Mouse (Mus musculus) midbrain, embryonic 11.5 days (tissue): ENCODE measurements around the gene Il34. TPM values are rescaled to one million over a fixed set of nuclear protein-coding genes. Genes with fewer than 3 reads are reported as not detected.

ENCODE experiments used
- ATAC-seq: fragments of 200-750 bp; cut with Nextera tagmentation; 2 replicates; pipeline ENCODE4 v1.8.0; 2017; ENCODE audit warnings: moderate TSS enrichment, moderate library complexity; ENCODE audit not compliant: low FRiP score
- DNase-seq: peaks from one replicate; pipeline ENCODE4 v3.0.0; 2015; ENCODE audit warnings: low spot score; ENCODE audit errors: missing footprints
- H3K27ac ChIP-seq: fragments of 300-500 bp; sonication (generic); 2 replicates; pipeline ENCODE4 v1.5.1; 2014; ENCODE audit warnings: low read depth, low read length
- H3K27me3 ChIP-seq: fragments of 300-500 bp; sonication (generic); 2 replicates; pipeline ENCODE4 v1.6.1; 2014; ENCODE audit warnings: mild to moderate bottlenecking, low read length, moderate library complexity, mixed read lengths; ENCODE audit not compliant: control insufficient read depth, insufficient read depth
- H3K36me3 ChIP-seq: fragments of 300-500 bp; sonication (generic); 2 replicates; pipeline ENCODE4 v1.6.1; 2014; ENCODE audit warnings: mild to moderate bottlenecking, low read length, moderate library complexity, mixed read lengths; ENCODE audit not compliant: control insufficient read depth, insufficient read depth
- H3K4me1 ChIP-seq: fragments of 300-500 bp; sonication (generic); 2 replicates; pipeline ENCODE4 v1.6.1; 2014; ENCODE audit warnings: low read length; ENCODE audit not compliant: control insufficient read depth, insufficient read depth
- H3K4me2 ChIP-seq: fragments of 300-500 bp; sonication (generic); 2 replicates; pipeline ENCODE4 v1.6.1; 2014; ENCODE audit warnings: mild to moderate bottlenecking, moderate library complexity
- H3K4me3 ChIP-seq: fragments of 300-500 bp; sonication (generic); 2 replicates; pipeline ENCODE4 v1.5.1; 2014; ENCODE audit warnings: low read depth, low read length
- H3K9ac ChIP-seq: fragments of 300-500 bp; sonication (generic); 2 replicates; pipeline ENCODE4 v1.6.1; 2014; ENCODE audit warnings: low read length
- H3K9me3 ChIP-seq: fragments of 300-500 bp; sonication (generic); 2 replicates; pipeline ENCODE4 v1.6.1; 2016; ENCODE audit warnings: low read length; ENCODE audit not compliant: control insufficient read depth
- whole genome bisulfite sequencing: fragments of 180-500 bp; shearing (Covaris S2); extraction: QIAGEN DNeasy Blood & Tissue Kit; methylation state at CpG from one replicate; pipeline ENCODE4 v1.1.7; 2014; 5-methylcytosine and 5-hydroxymethylcytosine counted together
- polyA plus RNA-seq: library from polyadenylated mRNA; unstranded; fragments of >200 nt; fragmentation: Nextera tagmentation; extraction: Ambion mirVana; gene quantifications from 2 replicates; pipeline ENCODE4 v1.2.1, GENCODE M21; 2014

Gene Il34
- polyA plus RNA-seq, 1 experiment from 2014 or later = 0.38 TPM

DNA sequence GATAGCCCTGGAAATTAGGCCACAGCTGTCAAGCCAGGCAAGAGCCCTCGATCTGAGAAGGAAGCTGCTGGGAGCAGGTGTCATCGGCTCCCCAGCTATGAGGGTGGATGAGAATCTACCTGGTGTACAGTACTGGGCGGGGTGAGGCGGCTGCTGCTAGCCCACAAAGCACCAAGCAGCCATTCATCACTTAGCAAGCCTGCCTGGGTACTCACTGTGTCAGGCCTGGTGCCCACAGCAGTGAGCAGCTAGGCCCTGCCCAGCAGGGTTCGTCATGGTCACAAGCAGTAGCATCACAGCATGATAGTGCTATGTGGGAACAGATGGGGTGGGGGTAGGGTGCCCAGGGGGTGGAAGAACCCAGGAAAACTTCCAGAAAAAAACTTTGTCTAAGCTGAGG, 110.3 kb downstream of the Il34 start:
- no peaks in the 10 kb centered on the region for H3K27me3 ChIP-seq
- ATAC-seq = no peak
- H3K4me2 ChIP-seq = no peak overlapping the region
- DNase-seq = no peak
- H3K27ac ChIP-seq = no peak overlapping the region
- no peaks in the 10 kb centered on the region for H3K9me3 ChIP-seq
- WGBS = 91% methylated on average over 5 of the region's 5 CpGs
- H3K4me3 ChIP-seq = no peak overlapping the region
- no peaks in the 10 kb centered on the region for H3K36me3 ChIP-seq
- H3K4me1 ChIP-seq = no peaks in the 10 kb centered on the region
- no peak overlapping the region for H3K9ac ChIP-seq

DNA sequence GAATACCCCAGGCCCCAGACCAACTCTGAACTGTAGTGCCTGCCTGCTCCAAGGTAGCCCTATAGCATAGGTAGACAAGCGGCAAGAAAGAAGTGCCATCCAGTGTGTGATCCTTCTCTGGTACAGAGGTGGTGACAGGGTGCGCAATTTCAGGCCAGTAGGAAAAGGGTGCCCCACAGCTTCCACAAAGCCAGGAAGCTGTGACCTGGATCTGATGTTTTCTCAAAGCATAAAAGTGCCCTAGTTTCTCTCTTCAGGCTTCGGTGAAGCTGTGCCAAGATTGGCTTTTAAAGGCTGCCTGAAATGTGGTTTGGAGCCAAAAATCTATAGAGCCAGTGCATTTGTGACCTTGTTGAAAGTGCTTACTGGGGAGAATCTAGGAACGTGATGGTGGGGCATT, 110.9 kb downstream of the Il34 start:
- H3K27ac ChIP-seq = no peak overlapping the region
- no peak for DNase-seq

DNA sequence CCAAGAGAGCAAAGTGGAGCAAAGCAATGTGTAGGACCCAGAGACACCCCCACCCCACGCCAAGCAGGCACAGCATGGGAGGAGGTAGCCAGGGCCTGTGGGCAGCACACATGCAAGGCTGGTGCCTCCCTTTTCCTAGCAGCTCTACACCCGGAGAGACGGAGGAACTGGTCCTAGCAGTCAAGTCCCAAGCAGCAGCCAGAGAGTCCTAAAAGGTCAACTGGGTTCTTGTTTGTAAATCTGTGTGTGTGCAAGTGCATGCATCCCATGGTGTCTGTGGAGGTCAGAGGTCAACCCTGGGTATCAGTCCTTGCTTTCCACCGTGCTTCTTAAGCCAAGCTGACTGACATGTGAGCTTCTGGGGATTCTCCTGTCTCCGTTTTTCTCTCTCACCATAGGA, 111.5 kb downstream of the Il34 start:
- H3K9me3 ChIP-seq = no peaks in the 10 kb centered on the region
- no peaks in the 10 kb centered on the region for H3K36me3 ChIP-seq
- H3K4me3 ChIP-seq = no peak overlapping the region
- H3K4me2 ChIP-seq = no peak overlapping the region
- no peak overlapping the region for H3K27ac ChIP-seq
- no peak overlapping the region for H3K9ac ChIP-seq
- no peaks in the 10 kb centered on the region for H3K4me1 ChIP-seq
- 70% methylated on average over 5 of the region's 5 CpGs for WGBS
- H3K27me3 ChIP-seq = no peaks in the 10 kb centered on the region
- ATAC-seq = no peak
- no peak for DNase-seq

More for the DNA sequence above, 110.9 kb downstream of the Il34 start:
- no peaks in the 10 kb centered on the region for H3K27me3 ChIP-seq
- no peak overlapping the region for H3K9ac ChIP-seq
- 96% methylated on average over 4 of the region's 4 CpGs for WGBS
- H3K4me3 ChIP-seq = no peak overlapping the region
- no peaks in the 10 kb centered on the region for H3K4me1 ChIP-seq
- H3K4me2 ChIP-seq = no peak overlapping the region
- H3K9me3 ChIP-seq = no peaks in the 10 kb centered on the region
- H3K36me3 ChIP-seq = no peaks in the 10 kb centered on the region
- ATAC-seq = no peak

Other genes starting within 250 kb of the Il34 start
- gene Vac14, start 187.3 kb downstream of the Il34 start, polyA plus RNA-seq = 31.9 and 33.8 TPM in 2 replicates
- 7.4 and 9.6 TPM in 2 replicates for gene Mtss1l, start 84.4 kb downstream of the Il34 start, polyA plus RNA-seq
- 65.3 and 70.0 TPM in 2 replicates for gene Cog4, start 40.7 kb upstream of the Il34 start, polyA plus RNA-seq
- 203 and 205 TPM in 2 replicates for gene Sf3b3, start 40.9 kb upstream of the Il34 start, polyA plus RNA-seq
- gene Fuk, start 96.6 kb upstream of the Il34 start, polyA plus RNA-seq = 4.0 and 4.3 TPM in 2 replicates
- 11.2 and 11.3 TPM in 2 replicates for gene St3gal2, start 114.0 kb upstream of the Il34 start, polyA plus RNA-seq
- 32.8 and 33.4 TPM in 2 replicates for gene Ddx19a, start 191.9 kb upstream of the Il34 start, polyA plus RNA-seq
- 7.9 and 8.3 TPM in 2 replicates for gene Ddx19b, start 225.8 kb upstream of the Il34 start, polyA plus RNA-seq
- gene Aars, start 227.2 kb upstream of the Il34 start, polyA plus RNA-seq = 73.2 and 79.9 TPM in 2 replicates